Mouse (Mus musculus): Measurements from ENCODE around the gene Npw. TPM values are rescaled to one million over a fixed set of nuclear protein-coding genes. Genes with fewer than 3 reads are reported as not detected.

Gene Npw
- polyA plus RNA-seq, 1 experiment from 2014 or later = 0.30 TPM

DNA sequence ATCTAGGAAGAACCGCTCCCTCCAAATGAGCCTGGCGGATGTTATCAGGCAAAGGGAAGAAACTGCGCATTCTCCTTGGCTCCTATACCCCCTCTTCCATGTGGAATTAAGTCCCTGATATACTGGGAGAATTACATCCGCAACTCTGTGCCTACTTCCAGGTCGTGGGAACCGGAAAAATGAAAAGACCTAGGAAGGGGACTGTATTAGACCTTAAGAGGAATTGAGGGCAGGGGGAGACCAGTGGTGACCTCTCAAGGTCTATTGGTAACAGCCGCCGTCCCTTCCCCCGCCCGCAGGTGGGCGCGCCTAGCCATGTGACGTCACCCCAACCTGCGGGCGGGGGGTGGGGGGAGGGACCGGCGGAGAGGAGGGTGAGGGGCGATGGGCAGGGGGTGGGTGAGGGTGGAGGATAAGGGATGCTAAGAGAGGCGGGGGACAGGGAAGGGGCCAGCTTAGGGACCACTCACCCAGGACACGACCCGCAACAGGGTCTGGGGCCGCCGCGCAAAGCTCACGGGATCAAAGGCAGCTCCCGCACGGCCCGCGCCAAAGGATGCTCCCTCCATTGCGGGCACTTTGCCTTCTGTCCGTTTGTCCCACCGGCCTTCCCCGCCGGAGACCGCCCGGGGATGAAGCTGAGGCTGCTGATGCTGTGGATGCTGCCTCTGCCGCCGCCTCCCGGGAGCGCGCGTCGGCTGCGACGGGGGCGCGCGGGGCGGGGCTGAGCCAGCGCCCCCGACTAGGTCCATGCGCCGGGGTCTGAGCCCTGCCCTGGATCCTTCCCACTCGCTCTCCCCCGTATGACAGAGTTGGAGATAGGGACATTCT is 31.2 kb upstream of the Npw start, which contains the start of gene Syngr3:
Syngr3 (minus strand) TSS at position 705 of the 831 bp plus-strand sequence.
- no peaks in the 10 kb centered on the region for H3K36me3 ChIP-seq
- peak within 1 kb of the TSS; percentile 51 for H3K9ac ChIP-seq
- WGBS = under 1% methylated on average over 50 of the region's 55 CpGs
- peaks cover 21% of the 10 kb centered on the region for H3K4me1 ChIP-seq (replicated peaks)
- ATAC-seq = 0 out of 2 replicates have a peak, but pooled peaks have one; percentile 3
- H3K9me3 ChIP-seq = no peaks in the 10 kb centered on the region
- peaks cover 46% of the 10 kb centered on the region for H3K27me3 ChIP-seq (replicated peaks)
- no peak within 1 kb of the TSS for H3K27ac ChIP-seq
- peak within 1 kb of the TSS; percentile 92 for H3K4me2 ChIP-seq (replicated peaks)
- H3K4me3 ChIP-seq (replicated peaks) = peak within 1 kb of the TSS; percentile 47

DNA sequence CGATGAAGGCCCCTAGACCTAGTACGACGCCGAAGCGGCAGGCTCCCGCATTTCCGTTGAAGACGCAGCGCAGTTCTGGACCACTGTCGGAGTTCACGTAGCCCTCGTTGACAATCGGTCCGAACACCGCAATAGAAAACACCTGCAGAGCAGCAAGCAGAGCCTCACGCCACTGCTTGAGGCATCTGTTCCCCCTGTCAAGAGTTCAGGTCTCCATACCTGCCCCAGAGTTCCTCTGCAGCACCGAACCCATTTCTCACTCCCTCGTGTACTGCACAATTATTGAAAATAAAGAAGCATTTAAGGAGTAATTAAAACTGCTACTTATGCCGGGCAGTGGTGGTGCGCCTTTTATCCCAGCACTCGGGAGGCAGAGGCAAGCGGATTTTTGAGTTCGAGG is 29.3 kb upstream of the Npw start:
- peaks cover 46% of the 10 kb centered on the region for H3K27me3 ChIP-seq (replicated peaks)
- H3K4me3 ChIP-seq (replicated peaks) = peak overlapping the region; percentile 39
- H3K27ac ChIP-seq = no peak overlapping the region
- no peaks in the 10 kb centered on the region for H3K9me3 ChIP-seq
- H3K9ac ChIP-seq = peak overlapping the region; percentile 26; the same call in 1 of the 2 replicates
- 19% methylated on average over 23 of the region's 23 CpGs for WGBS
- peak overlapping the region; percentile 79 for H3K4me2 ChIP-seq (replicated peaks)
- no peaks in the 10 kb centered on the region for H3K36me3 ChIP-seq
- H3K4me1 ChIP-seq (replicated peaks) = peaks cover 21% of the 10 kb centered on the region
- no peak for ATAC-seq

DNA sequence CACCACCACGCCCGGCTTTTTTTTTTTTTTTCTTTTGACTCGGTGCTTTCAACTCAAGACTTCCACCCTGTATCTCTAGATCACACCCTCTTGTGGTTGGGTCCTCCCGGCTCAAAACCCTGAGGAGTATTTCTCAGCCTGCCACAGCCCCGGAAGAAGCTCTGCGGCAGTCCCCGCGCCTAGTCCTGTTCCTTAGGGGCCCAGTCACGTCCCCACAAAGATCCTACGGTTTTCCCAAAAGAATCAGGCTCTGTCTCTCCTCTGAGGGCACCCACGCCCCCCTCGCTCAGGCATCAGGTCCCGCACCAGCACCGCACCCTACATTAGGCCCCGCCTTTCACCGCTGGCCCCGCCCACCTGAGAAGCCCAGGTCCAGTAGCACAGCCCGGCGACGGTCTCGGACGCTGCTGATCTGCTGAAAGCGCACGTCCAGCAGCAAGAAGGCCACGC is 28.9 kb upstream of the Npw start:
- Histone ChIP-seq H3K4me2 (replicated peaks) (peak overlapping the region; percentile 79), H3K9ac (peak overlapping the region; percentile 26; the same call in 1 of the 2 replicates), H3K4me1 (replicated peaks) (peaks cover 21% of the 10 kb centered on the region), H3K27me3 (replicated peaks) (peaks cover 46% of the 10 kb centered on the region), H3K4me3 (replicated peaks) (peak overlapping the region; percentile 39), H3K27ac (no peak overlapping the region), H3K36me3 (no peaks in the 10 kb centered on the region; the same call in 1 of the 2 replicates), H3K9me3 (no peaks in the 10 kb centered on the region)
- 1% methylated on average over 25 of the region's 25 CpGs for WGBS
- ATAC-seq = peak; percentile 70

DNA sequence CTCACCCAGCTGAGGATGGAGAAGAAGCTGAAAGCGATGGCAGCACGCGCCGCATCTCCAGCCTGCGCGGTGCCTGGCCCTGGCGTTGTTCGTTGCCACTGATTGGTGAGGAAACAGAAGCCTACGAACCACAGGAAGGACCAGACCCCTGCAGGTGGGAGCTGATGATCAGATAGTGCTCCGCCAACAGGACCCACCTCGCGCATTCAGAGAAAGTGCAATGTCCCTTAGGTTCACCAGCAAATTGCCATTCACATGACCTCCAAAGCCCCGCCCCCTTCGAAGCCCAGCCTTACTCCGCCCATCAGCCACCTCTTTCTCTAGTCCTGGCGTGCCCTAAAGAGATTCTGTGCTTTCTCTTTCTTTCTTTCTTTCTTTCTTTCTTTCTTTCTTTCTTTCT is 28.3 kb upstream of the Npw start:
- no peak overlapping the region for H3K9ac ChIP-seq
- 27% methylated on average over 16 of the region's 16 CpGs for WGBS
- H3K36me3 ChIP-seq = peaks cover 5% of the 10 kb centered on the region
- H3K4me3 ChIP-seq (replicated peaks) = no peak overlapping the region; the same call in 1 of the 2 replicates
- H3K27ac ChIP-seq = no peak overlapping the region
- H3K9me3 ChIP-seq = no peaks in the 10 kb centered on the region
- H3K4me2 ChIP-seq (replicated peaks) = peak overlapping the region; percentile 41; the same call in 1 of the 2 replicates
- peaks cover 21% of the 10 kb centered on the region for H3K4me1 ChIP-seq (replicated peaks)
- ATAC-seq = peak; percentile 61
- H3K27me3 ChIP-seq (replicated peaks) = peaks cover 46% of the 10 kb centered on the region

DNA sequence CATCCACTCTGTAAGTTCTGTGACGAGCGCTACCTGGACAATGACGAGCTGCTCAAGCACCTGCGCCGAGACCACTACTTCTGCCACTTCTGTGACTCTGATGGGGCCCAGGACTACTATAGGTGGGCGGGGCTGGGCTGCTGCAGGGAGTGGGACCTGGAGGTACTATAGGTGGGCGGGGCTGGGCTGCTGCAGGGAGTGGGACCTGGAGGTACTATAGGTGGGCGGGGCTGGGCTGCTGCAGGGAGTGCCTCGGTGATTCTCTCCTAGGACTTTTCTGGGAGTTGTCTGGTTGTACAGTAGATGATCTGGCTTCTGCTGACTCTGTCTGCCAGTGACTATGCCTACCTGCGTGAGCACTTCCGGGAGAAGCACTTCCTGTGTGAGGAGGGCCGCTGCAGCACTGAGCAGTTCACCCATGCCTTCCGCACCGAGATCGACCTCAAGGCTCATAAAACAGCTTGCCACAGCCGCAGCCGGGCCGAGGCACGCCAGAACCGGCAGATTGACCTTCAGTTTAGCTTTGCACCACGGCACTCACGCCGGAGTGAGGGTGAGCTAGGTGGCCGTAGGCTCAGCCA is 19.3 kb upstream of the Npw start:
- H3K36me3 ChIP-seq = peaks cover 52% of the 10 kb centered on the region
- H3K9me3 ChIP-seq = no peaks in the 10 kb centered on the region
- no peak overlapping the region for H3K4me3 ChIP-seq (replicated peaks)
- no peaks in the 10 kb centered on the region for H3K27me3 ChIP-seq (replicated peaks)
- H3K4me2 ChIP-seq (replicated peaks) = peak overlapping the region; percentile 22
- peaks cover 6% of the 10 kb centered on the region; the same call in 1 of the 2 replicates for H3K4me1 ChIP-seq (replicated peaks)
- peak; percentile 88 for ATAC-seq
- peak overlapping the region; percentile 72 for H3K27ac ChIP-seq
- peak overlapping the region; percentile 13; the same call in 1 of the 2 replicates for H3K9ac ChIP-seq
- 75% methylated on average over 24 of the region's 24 CpGs for WGBS

DNA sequence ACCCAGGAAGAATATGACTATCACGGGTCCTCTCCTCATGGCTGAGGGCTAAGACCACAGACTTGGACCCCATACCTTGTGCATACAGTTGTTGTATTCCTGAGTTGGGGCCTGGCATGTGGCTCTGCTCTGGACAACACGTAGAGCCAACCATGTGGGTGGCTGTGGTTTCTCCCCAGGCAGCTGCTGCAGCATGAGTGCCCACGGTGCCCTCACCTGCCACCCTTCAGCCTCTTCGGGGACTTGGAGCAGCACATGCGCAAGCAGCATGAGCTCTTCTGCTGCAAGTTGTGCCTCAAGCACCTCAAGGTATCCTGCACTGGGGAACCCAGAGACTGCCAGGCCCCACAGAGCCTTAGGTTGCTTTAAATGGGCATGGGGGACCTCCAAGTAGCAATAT is 18.6 kb upstream of the Npw start:
- no peaks in the 10 kb centered on the region for H3K9me3 ChIP-seq
- no peak overlapping the region for H3K9ac ChIP-seq
- no peak for ATAC-seq
- 95% methylated on average over 5 of the region's 5 CpGs for WGBS
- peaks cover 12% of the 10 kb centered on the region for H3K4me1 ChIP-seq (replicated peaks)
- H3K4me3 ChIP-seq (replicated peaks) = no peak overlapping the region
- H3K4me2 ChIP-seq (replicated peaks) = no peak overlapping the region
- H3K36me3 ChIP-seq = peaks cover 49% of the 10 kb centered on the region
- no peaks in the 10 kb centered on the region for H3K27me3 ChIP-seq (replicated peaks)
- 0 out of 2 replicates have a peak overlapping the region, but pooled peaks have one; percentile 6 for H3K27ac ChIP-seq

DNA sequence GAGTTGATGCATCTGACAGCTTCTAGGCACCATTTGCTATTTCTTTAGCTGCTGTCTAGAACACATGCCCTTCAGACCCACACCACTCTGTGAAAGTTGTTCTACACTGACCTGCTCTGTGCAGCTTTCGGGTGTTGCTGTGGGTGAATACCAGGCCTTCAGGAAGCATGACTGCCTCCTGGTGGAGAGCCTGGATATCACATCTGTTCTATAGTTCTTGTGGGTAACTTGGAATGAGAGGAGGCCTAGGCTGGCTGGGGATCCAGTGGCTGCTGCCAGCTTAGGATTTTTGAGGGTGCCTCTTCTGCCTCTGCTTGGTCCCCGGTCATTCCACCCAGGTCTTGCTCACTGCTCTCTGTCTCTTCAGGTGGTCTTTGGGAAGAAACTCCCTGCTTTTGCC is 17.9 kb upstream of the Npw start:
- H3K4me2 ChIP-seq (replicated peaks) = no peak overlapping the region
- no peak for ATAC-seq
- no peak overlapping the region for H3K4me3 ChIP-seq (replicated peaks)
- no peaks in the 10 kb centered on the region for H3K27me3 ChIP-seq (replicated peaks)
- H3K9ac ChIP-seq = no peak overlapping the region
- 67% methylated on average over 2 of the region's 2 CpGs for WGBS
- no peaks in the 10 kb centered on the region for H3K9me3 ChIP-seq
- peaks cover 19% of the 10 kb centered on the region for H3K4me1 ChIP-seq (replicated peaks)
- H3K36me3 ChIP-seq = peaks cover 43% of the 10 kb centered on the region
- no peak overlapping the region for H3K27ac ChIP-seq

DNA sequence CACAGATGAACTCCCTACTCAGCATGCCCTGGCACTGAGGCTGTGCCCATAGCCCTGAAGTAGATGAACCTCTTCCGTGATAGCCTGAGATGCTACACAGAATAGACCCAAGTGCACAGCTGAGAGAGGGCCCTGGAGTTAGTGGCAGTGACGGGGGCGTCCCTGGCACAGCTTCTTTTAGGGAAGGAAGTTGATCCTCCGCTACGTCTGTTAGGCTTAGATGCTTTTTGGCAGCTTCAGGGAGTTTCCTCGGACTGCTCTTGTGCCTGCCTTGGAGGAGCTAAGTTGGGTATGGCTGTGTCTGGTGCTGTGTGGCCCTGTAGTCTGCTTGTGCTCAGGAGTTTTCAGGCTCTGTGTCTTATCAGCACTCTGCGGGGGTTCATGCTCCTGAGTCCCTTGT is 16.0 kb upstream of the Npw start:
- WGBS = 80% methylated on average over 7 of the region's 7 CpGs
- no peak overlapping the region for H3K9ac ChIP-seq
- no peak for ATAC-seq

DNA sequence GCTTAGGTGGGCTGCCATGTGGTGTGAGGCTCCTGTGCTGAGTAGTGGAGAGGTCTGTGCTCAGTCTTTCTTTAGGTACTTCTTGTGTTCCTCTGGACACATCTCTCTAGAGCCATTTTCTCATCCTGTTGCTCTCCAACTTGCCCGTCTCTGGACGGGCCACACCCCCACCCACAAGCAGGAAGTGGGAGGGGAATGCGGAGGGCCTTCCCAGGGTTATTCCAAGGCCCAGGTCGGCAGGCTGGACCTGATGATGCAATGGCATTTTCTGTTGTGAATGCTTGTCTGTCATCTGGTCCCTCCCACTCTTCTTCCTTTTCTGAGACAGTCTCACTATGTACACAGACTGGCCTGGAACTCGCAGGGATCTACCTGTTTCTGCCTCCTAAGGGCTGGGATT is 13.9 kb upstream of the Npw start:
- Histone ChIP-seq H3K4me3 (replicated peaks) (peak overlapping the region; percentile 3), H3K4me1 (replicated peaks) (peaks cover 35% of the 10 kb centered on the region), H3K36me3 (peaks cover 7% of the 10 kb centered on the region), H3K9me3 (no peaks in the 10 kb centered on the region), H3K27me3 (replicated peaks) (no peaks in the 10 kb centered on the region), H3K27ac (peak overlapping the region; percentile 58; the same call in 1 of the 2 replicates), H3K4me2 (replicated peaks) (peak overlapping the region; percentile 61), H3K9ac (no peak overlapping the region)
- 12% methylated on average over 5 of the region's 5 CpGs for WGBS
- peak; percentile 44 for ATAC-seq

More for the DNA sequence above, 16.0 kb upstream of the Npw start:
- H3K4me2 ChIP-seq (replicated peaks) = no peak overlapping the region
- no peak overlapping the region for H3K4me3 ChIP-seq (replicated peaks)
- H3K27ac ChIP-seq = no peak overlapping the region
- peaks cover 25% of the 10 kb centered on the region for H3K36me3 ChIP-seq
- peaks cover 27% of the 10 kb centered on the region for H3K4me1 ChIP-seq (replicated peaks)
- no peaks in the 10 kb centered on the region for H3K9me3 ChIP-seq
- no peaks in the 10 kb centered on the region for H3K27me3 ChIP-seq (replicated peaks)

DNA sequence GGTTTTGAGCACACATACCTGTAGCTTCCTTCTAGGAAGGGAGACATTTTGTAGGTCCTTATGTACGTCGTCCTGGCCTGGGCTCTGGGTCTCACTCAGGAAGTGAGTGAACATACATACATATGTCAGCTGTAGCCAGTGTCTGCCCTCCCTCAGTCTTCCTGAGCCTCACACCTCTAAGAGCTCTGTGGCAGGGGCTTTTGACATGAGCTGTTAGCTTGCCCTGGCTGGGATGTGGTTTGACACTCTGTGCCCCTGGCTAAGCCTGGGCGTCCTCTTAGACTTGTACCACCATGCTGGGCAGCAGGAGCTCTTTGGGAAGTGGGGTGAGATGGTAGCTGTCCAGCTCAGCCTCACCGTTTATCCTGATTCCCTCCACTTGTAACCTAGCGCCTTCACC is 13.1 kb upstream of the Npw start:
- 62% methylated on average over 5 of the region's 5 CpGs for whole genome bisulfite sequencing
- no peak for ATAC-seq
- no peak overlapping the region for H3K9ac ChIP-seq

DNA sequence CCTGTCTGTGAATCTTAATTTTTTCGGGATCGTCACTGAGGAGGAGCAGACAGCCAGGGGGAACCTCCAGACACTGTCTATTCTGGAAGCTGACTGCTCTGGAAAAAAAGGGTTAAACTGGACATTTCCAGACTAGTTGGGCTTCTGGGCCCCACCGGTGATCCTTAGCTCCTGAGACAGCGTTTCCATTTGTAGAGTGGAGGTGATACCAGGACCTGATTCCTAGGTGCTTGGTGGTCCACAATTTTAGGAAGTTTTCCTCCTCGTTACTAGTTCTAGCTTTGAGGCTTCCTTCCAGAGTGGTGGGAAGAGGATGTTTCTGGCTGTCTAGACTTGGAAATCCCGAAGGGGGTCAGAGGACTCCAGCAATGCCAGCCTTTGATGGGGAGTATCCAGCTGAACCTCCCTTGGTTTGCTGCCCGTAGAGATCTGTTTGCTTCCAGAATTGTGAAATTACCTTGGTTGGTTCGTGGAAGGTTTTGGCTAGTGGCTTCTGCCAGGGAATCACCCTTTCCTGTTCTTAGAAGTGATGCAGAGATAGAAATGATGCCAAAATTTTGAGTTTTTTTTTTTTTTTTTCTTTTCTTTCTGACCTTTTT is 12.1 kb upstream of the Npw start:
- 7% methylated on average over 8 of the region's 8 CpGs for WGBS
- no peak for ATAC-seq

More for the DNA sequence above, 13.1 kb upstream of the Npw start:
- Histone ChIP-seq H3K4me1 (replicated peaks) (peaks cover 31% of the 10 kb centered on the region), H3K9me3 (no peaks in the 10 kb centered on the region), H3K27me3 (replicated peaks) (no peaks in the 10 kb centered on the region), H3K27ac (no peak overlapping the region), H3K4me3 (replicated peaks) (0 out of 2 replicates have a peak overlapping the region, but pooled peaks have one; percentile 96), H3K4me2 (replicated peaks) (peak overlapping the region; percentile 61), H3K36me3 (peaks cover 1% of the 10 kb centered on the region; the same call in 1 of the 2 replicates)

More for the DNA sequence above, 12.1 kb upstream of the Npw start:
- H3K9me3 ChIP-seq = no peaks in the 10 kb centered on the region
- H3K4me3 ChIP-seq (replicated peaks) = peak overlapping the region; percentile 96
- peaks cover 28% of the 10 kb centered on the region for H3K4me1 ChIP-seq (replicated peaks)
- no peaks in the 10 kb centered on the region for H3K27me3 ChIP-seq (replicated peaks)
- peak overlapping the region; percentile 98 for H3K9ac ChIP-seq
- no peaks in the 10 kb centered on the region for H3K36me3 ChIP-seq
- peak overlapping the region; percentile 61 for H3K4me2 ChIP-seq (replicated peaks)
- peak overlapping the region; percentile 83; the same call in 1 of the 2 replicates for H3K27ac ChIP-seq

Measured in intestine, embryonic 15.5 days (tissue).